Mouse (Mus musculus): ENCODE results near the gene Zfp59. TPM values are rescaled to one million over a fixed set of nuclear protein-coding genes. Genes with fewer than 3 reads are reported as not detected.

Gene Zfp59
- polyA plus RNA-seq, 1 experiment: 3.9 TPM

GRCm38 (mm10) chr7:27881721-27882120 is 43.3 kb downstream of the Zfp59 start:
- TF ChIP-seq POLR2A (IDR thresholded peaks at IDR 0.05; ENCODE audit: extremely low read depth, insufficient read depth, low read length) (no peak), CTCF (IDR thresholded peaks at IDR 0.05; ENCODE audit: extremely low read depth, insufficient read depth, low read length) (no peak)
- H3K27ac ChIP-seq (ENCODE audit: insufficient read depth, low read length): no peak overlapping the region
- no peak overlapping the region for H3K4me3 ChIP-seq (ENCODE audit: insufficient read depth, low read length)
- H3K4me1 ChIP-seq (ENCODE audit: control insufficient read depth, insufficient read depth, low read length): no peaks in the 10 kb centered on the region

- no peak overlapping the region for H3K27ac ChIP-seq (ENCODE audit: insufficient read depth, low read length)
- H3K4me3 ChIP-seq (ENCODE audit: insufficient read depth, low read length): no peak overlapping the region
- TF ChIP-seq CTCF (IDR thresholded peaks at IDR 0.05; ENCODE audit: extremely low read depth, insufficient read depth, low read length) (no peak), POLR2A (IDR thresholded peaks at IDR 0.05; ENCODE audit: extremely low read depth, insufficient read depth, low read length) (no peak)
- no peaks in the 10 kb centered on the region for H3K4me1 ChIP-seq (ENCODE audit: control insufficient read depth, insufficient read depth, low read length)
Observed at GRCm38 (mm10) chr7:27900601-27901000, 62.2 kb downstream of the Zfp59 start.

- Histone ChIP-seq H3K4me3 (ENCODE audit: insufficient read depth, low read length) (no peak overlapping the region), H3K4me1 (ENCODE audit: control insufficient read depth, insufficient read depth, low read length) (no peaks in the 10 kb centered on the region), H3K27ac (ENCODE audit: insufficient read depth, low read length) (no peak overlapping the region)
- TF ChIP-seq POLR2A (IDR thresholded peaks at IDR 0.05; ENCODE audit: extremely low read depth, insufficient read depth, low read length): no peak
- TF ChIP-seq CTCF (IDR thresholded peaks at IDR 0.05; ENCODE audit: extremely low read depth, insufficient read depth, low read length): no peak
Observed at GRCm38 (mm10) chr7:27905061-27905848, 66.8 kb downstream of the Zfp59 start.

Other genes starting within 250 kb of the Zfp59 start
- 144 and 161 TPM in 2 replicates for gene Akt2, start 247.1 kb upstream of the Zfp59 start, polyA plus RNA-seq (2012; rRNA removed)
- gene Ttc9b, start 184.7 kb upstream of the Zfp59 start, polyA plus RNA-seq (2012; rRNA removed): 188 and 192 TPM in 2 replicates
- gene Map3k10, start 164.0 kb upstream of the Zfp59 start, polyA plus RNA-seq (2012; rRNA removed): 181 and 189 TPM in 2 replicates
- gene Zfp607b, start 149.3 kb upstream of the Zfp59 start, polyA plus RNA-seq (2012; rRNA removed): 8.0 and 9.8 TPM in 2 replicates
- gene Zfp60, start 107.2 kb upstream of the Zfp59 start, polyA plus RNA-seq (2012; rRNA removed): 15.9 and 17.3 TPM in 2 replicates
- 3.9 and 4.0 TPM in 2 replicates for gene Zfp626, start 31.4 kb upstream of the Zfp59 start, polyA plus RNA-seq (2012; rRNA removed)
- 0.71 and 1.0 TPM in 2 replicates for gene Zfp607a, start 18.9 kb downstream of the Zfp59 start, polyA plus RNA-seq (2012; rRNA removed)
- gene Zfp974, start 90.9 kb downstream of the Zfp59 start, polyA plus RNA-seq (2012; rRNA removed): 5.6 and 6.0 TPM in 2 replicates
- 9.0 and 9.5 TPM in 2 replicates for gene Zfp780b, start 140.6 kb downstream of the Zfp59 start, polyA plus RNA-seq (2012; rRNA removed)
- gene Zfp850, start 175.5 kb downstream of the Zfp59 start, polyA plus RNA-seq (2012; rRNA removed): 1.7 and 2.4 TPM in 2 replicates
- 178 and 181 TPM in 2 replicates for gene Psmc4, start 211.5 kb downstream of the Zfp59 start, polyA plus RNA-seq (2012; rRNA removed)
- gene Fcgbp, start 232.6 kb downstream of the Zfp59 start, polyA plus RNA-seq (2012; rRNA removed): 0.21 and 0.40 TPM in 2 replicates